Mouse (Mus musculus): ENCODE results near the gene G6pd2. TPM values are rescaled to one million over a fixed set of nuclear protein-coding genes. Genes with fewer than 3 reads are reported as not detected.

Gene G6pd2
- polyA plus RNA-seq (2016; fragmentation: Nextera tagmentation; extraction: Ambion mirVana), result not detected in 2 replicates

GRCm38 (mm10) chr5:61808516-61808915, at the start of gene G6pd2:
G6pd2 (plus strand) TSS chr5:61808816.
- H3K4me1 ChIP-seq, result no peaks in the 10 kb centered on the region
- H3K9me3 ChIP-seq (replicated peaks), result peaks cover 5% of the 10 kb centered on the region; the same call in 1 of the 2 replicates
- no peaks in the 10 kb centered on the region for H3K36me3 ChIP-seq
- no peak within 1 kb of the TSS for H3K9ac ChIP-seq
- H3K27me3 ChIP-seq, result no peaks in the 10 kb centered on the region
- no peak within 1 kb of the TSS for H3K4me2 ChIP-seq (replicated peaks)
- ATAC-seq (ENCODE audit: low FRiP score), result no peak
- H3K27ac ChIP-seq, result no peak within 1 kb of the TSS
- WGBS, result 89% methylated on average over 2 of the region's 2 CpGs
- H3K4me3 ChIP-seq, result no peak within 1 kb of the TSS

GRCm38 (mm10) chr5:61764214-61764613, 44.4 kb upstream of the G6pd2 start:
- no peak for ATAC-seq (ENCODE audit: low FRiP score)
- no peak overlapping the region for H3K4me2 ChIP-seq (replicated peaks)
- WGBS, result 81% methylated on average over 1 of the region's 1 CpGs
- no peak overlapping the region for H3K9ac ChIP-seq
- H3K9me3 ChIP-seq (replicated peaks), result no peaks in the 10 kb centered on the region; the same call in 1 of the 2 replicates
- H3K27me3 ChIP-seq, result no peaks in the 10 kb centered on the region
- no peak overlapping the region for H3K4me3 ChIP-seq
- no peaks in the 10 kb centered on the region for H3K4me1 ChIP-seq
- no peaks in the 10 kb centered on the region for H3K36me3 ChIP-seq
- H3K27ac ChIP-seq, result no peak overlapping the region

- H3K4me3 ChIP-seq, result no peak overlapping the region
- ATAC-seq (ENCODE audit: low FRiP score), result no peak
These were observed 24.4 kb downstream of the G6pd2 start for GRCm38 (mm10) chr5:61832935-61833551.

GRCm38 (mm10) chr5:61843891-61844290, 35.3 kb downstream of the G6pd2 start:
- no peak overlapping the region for H3K4me3 ChIP-seq
- H3K4me1 ChIP-seq, result no peaks in the 10 kb centered on the region
- no peaks in the 10 kb centered on the region for H3K36me3 ChIP-seq
- WGBS, result 84% methylated on average over 2 of the region's 2 CpGs
- no peak overlapping the region for H3K9ac ChIP-seq
- H3K27me3 ChIP-seq, result no peaks in the 10 kb centered on the region
- ATAC-seq (ENCODE audit: low FRiP score), result no peak
- H3K27ac ChIP-seq, result no peak overlapping the region
- H3K9me3 ChIP-seq (replicated peaks), result no peaks in the 10 kb centered on the region
- no peak overlapping the region for H3K4me2 ChIP-seq (replicated peaks)

More at GRCm38 (mm10) chr5:61832935-61833551, 24.4 kb downstream of the G6pd2 start:
- H3K4me2 ChIP-seq (replicated peaks), result no peak overlapping the region
- H3K4me1 ChIP-seq, result no peaks in the 10 kb centered on the region
- H3K36me3 ChIP-seq, result no peaks in the 10 kb centered on the region
- no peak overlapping the region for H3K27ac ChIP-seq
- no peaks in the 10 kb centered on the region for H3K27me3 ChIP-seq
- no peaks in the 10 kb centered on the region for H3K9me3 ChIP-seq (replicated peaks)
- H3K9ac ChIP-seq, result no peak overlapping the region
